Mouse (Mus musculus) embryonic fibroblast, embryonic 13.5 days (primary cell): Measurements from ENCODE around the gene Mcm10.

Experiments used
- CTCF ChIP-seq: IDR thresholded peaks from 2 replicates; pipeline ENCODE4 v1.5.1; 2011; ENCODE audit warnings: mild to moderate bottlenecking, control low read depth, low read length, moderate library complexity, borderline replicate concordance; ENCODE audit not compliant: insufficient read depth
- POLR2A ChIP-seq: IDR thresholded peaks from 2 replicates; pipeline ENCODE4 v1.6.1; 2011; ENCODE audit warnings: low read depth, mild to moderate bottlenecking, control low read depth, low read length, moderate library complexity

- TF ChIP-seq CTCF (no peak), POLR2A (no peak)
Measured at GRCm38 (mm10) chr2:5025162-5025733, 12.7 kb upstream of the Mcm10 start.
